Mouse (Mus musculus) lung, postnatal 0 days (tissue): Measurements from ENCODE around the gene Cyp2e1. TPM values are rescaled to one million over a fixed set of nuclear protein-coding genes. Genes with fewer than 3 reads are reported as not detected.

Source experiments
- ATAC-seq: fragments of 200-750 bp; cut with Nextera tagmentation; 2 replicates; pipeline ENCODE4 v1.8.0; 2017; ENCODE audit warnings: moderate library complexity
- DNase-seq: peaks from one replicate; pipeline ENCODE4 v3.0.0-alpha.2; 2016; ENCODE audit warnings: low spot score
- H3K27ac ChIP-seq: fragments of 300-500 bp; sonication (generic); 2 replicates; pipeline ENCODE4 v1.5.1; 2014; ENCODE audit warnings: antibody characterized with exemption, mild to moderate bottlenecking, low read length, mixed read lengths
- H3K27me3 ChIP-seq: fragments of 300-500 bp; sonication (generic); replicated peaks from 2 replicates; pipeline ENCODE4 v1.6.1; 2014; ENCODE audit warnings: low read length, mixed read lengths; ENCODE audit not compliant: insufficient read depth
- H3K36me3 ChIP-seq: fragments of 300-500 bp; sonication (generic); 2 replicates; pipeline ENCODE4 v1.6.1; 2014; ENCODE audit warnings: low read length, mixed read lengths; ENCODE audit not compliant: insufficient read depth
- H3K4me1 ChIP-seq: fragments of 300-500 bp; sonication (generic); 2 replicates; pipeline ENCODE4 v1.6.1; 2014; ENCODE audit warnings: antibody characterized with exemption, low read depth, low read length, mixed read lengths; ENCODE audit not compliant: insufficient read depth
- H3K4me2 ChIP-seq: fragments of 300-500 bp; sonication (generic); replicated peaks from 2 replicates; pipeline ENCODE4 v1.6.1; 2014; ENCODE audit warnings: low read depth, mild to moderate bottlenecking, low read length, moderate library complexity, mixed read lengths
- H3K4me3 ChIP-seq: fragments of 300-500 bp; sonication (generic); 2 replicates; pipeline ENCODE4 v1.5.1; 2014; ENCODE audit warnings: low read depth, low read length
- H3K9ac ChIP-seq: fragments of 300-500 bp; sonication (generic); replicated peaks from 2 replicates; pipeline ENCODE4 v1.6.1; 2014; ENCODE audit warnings: low read depth, mild to moderate bottlenecking
- H3K9me3 ChIP-seq: fragments of 300-500 bp; sonication (generic); 2 replicates; pipeline ENCODE4 v1.6.1; 2016; ENCODE audit warnings: low read length, mixed read lengths
- CTCF ChIP-seq: IDR thresholded peaks from 2 replicates; pipeline ENCODE4 v1.5.1; 2016; ENCODE audit warnings: antibody characterized with exemption, mild to moderate bottlenecking
- EP300 ChIP-seq: IDR thresholded peaks from 2 replicates; pipeline ENCODE4 v1.6.1; 2016; ENCODE audit warnings: antibody characterized with exemption, mild to moderate bottlenecking, control low read depth
- WGBS: fragments of 180-500 bp; shearing (Covaris S2); extraction: QIAGEN DNeasy Blood & Tissue Kit; methylation state at CpG from one replicate; pipeline ENCODE4 v1.1.7; 2014; 5-methylcytosine and 5-hydroxymethylcytosine counted together
- polyA plus RNA-seq: library from polyadenylated mRNA; unstranded; fragments of >200 nt; fragmentation: Nextera tagmentation; extraction: Ambion mirVana; gene quantifications from 2 replicates; pipeline ENCODE4 v1.2.1, GENCODE M21; 2015

Gene Cyp2e1
- 1.5 and 1.9 TPM in 2 replicates for polyA plus RNA-seq

GRCm38 (mm10) chr7:140763447-140764020 lies at the start of gene Cyp2e1:
TSS of gene Cyp2e1 (plus strand) at chr7:140763739.
- Histone ChIP-seq H3K9ac (no peak within 1 kb of the TSS), H3K9me3 (no peaks in the 10 kb centered on the region), H3K4me1 (no peaks in the 10 kb centered on the region), H3K36me3 (no peaks in the 10 kb centered on the region), H3K4me3 (no peak within 1 kb of the TSS), H3K4me2 (no peak within 1 kb of the TSS), H3K27ac (no peak within 1 kb of the TSS), H3K27me3 (no peaks in the 10 kb centered on the region)
- TF ChIP-seq CTCF (no peak), EP300 (no peak)
- no peak for DNase-seq
- no peak for ATAC-seq
- 78% methylated on average over 7 of the region's 7 CpGs for WGBS

GRCm38 (mm10) chr7:140717155-140718055 lies 46.1 kb upstream of the Cyp2e1 start:
- no peaks in the 10 kb centered on the region for H3K27me3 ChIP-seq
- H3K9me3 ChIP-seq, result no peaks in the 10 kb centered on the region
- no peak for TF ChIP-seq EP300
- TF ChIP-seq CTCF, result no peak
- H3K4me3 ChIP-seq, result no peak overlapping the region
- no peak overlapping the region for H3K27ac ChIP-seq
- no peaks in the 10 kb centered on the region for H3K4me1 ChIP-seq
- no peak overlapping the region for H3K4me2 ChIP-seq
- DNase-seq, result no peak
- no peak for ATAC-seq
- H3K9ac ChIP-seq, result no peak overlapping the region
- 69% methylated on average over 7 of the region's 7 CpGs for WGBS
- H3K36me3 ChIP-seq, result no peaks in the 10 kb centered on the region

GRCm38 (mm10) chr7:140721095-140721494 lies 42.4 kb upstream of the Cyp2e1 start:
- ATAC-seq, result no peak
- Histone ChIP-seq H3K36me3 (no peaks in the 10 kb centered on the region), H3K4me2 (no peak overlapping the region), H3K27me3 (no peaks in the 10 kb centered on the region), H3K9me3 (no peaks in the 10 kb centered on the region), H3K4me1 (no peaks in the 10 kb centered on the region), H3K9ac (no peak overlapping the region), H3K4me3 (no peak overlapping the region), H3K27ac (no peak overlapping the region)
- WGBS, result 51% methylated on average over 6 of the region's 6 CpGs
- no peak for DNase-seq
- TF ChIP-seq EP300, result no peak
- no peak for TF ChIP-seq CTCF

GRCm38 (mm10) chr7:140725558-140725957 lies 38.0 kb upstream of the Cyp2e1 start:
- no peak for ATAC-seq
- H3K4me3 ChIP-seq, result no peak overlapping the region
- TF ChIP-seq EP300 (no peak), CTCF (no peak)

GRCm38 (mm10) chr7:140733162-140733561 lies 30.4 kb upstream of the Cyp2e1 start:
- DNase-seq, result no peak
- TF ChIP-seq CTCF (no peak), EP300 (no peak)

More at GRCm38 (mm10) chr7:140725558-140725957, 38.0 kb upstream of the Cyp2e1 start:
- Histone ChIP-seq H3K27me3 (no peaks in the 10 kb centered on the region), H3K9ac (no peak overlapping the region), H3K9me3 (no peaks in the 10 kb centered on the region), H3K4me2 (no peak overlapping the region), H3K4me1 (no peaks in the 10 kb centered on the region), H3K27ac (no peak overlapping the region), H3K36me3 (no peaks in the 10 kb centered on the region)
- DNase-seq, result no peak

GRCm38 (mm10) chr7:140747402-140747801 lies 16.1 kb upstream of the Cyp2e1 start:
- WGBS, result 75% methylated on average over 3 of the region's 3 CpGs
- no peaks in the 10 kb centered on the region for H3K4me1 ChIP-seq
- H3K27ac ChIP-seq, result no peak overlapping the region
- no peaks in the 10 kb centered on the region for H3K9me3 ChIP-seq
- H3K4me3 ChIP-seq, result no peak overlapping the region
- no peak overlapping the region for H3K9ac ChIP-seq
- H3K4me2 ChIP-seq, result no peak overlapping the region
- ATAC-seq, result no peak
- no peaks in the 10 kb centered on the region for H3K27me3 ChIP-seq
- no peak for DNase-seq
- TF ChIP-seq CTCF (no peak), EP300 (no peak)
- H3K36me3 ChIP-seq, result no peaks in the 10 kb centered on the region

More at GRCm38 (mm10) chr7:140733162-140733561, 30.4 kb upstream of the Cyp2e1 start:
- Histone ChIP-seq H3K4me3 (no peak overlapping the region), H3K9me3 (no peaks in the 10 kb centered on the region), H3K27ac (no peak overlapping the region), H3K4me2 (no peak overlapping the region), H3K9ac (no peak overlapping the region), H3K4me1 (no peaks in the 10 kb centered on the region), H3K27me3 (no peaks in the 10 kb centered on the region), H3K36me3 (no peaks in the 10 kb centered on the region)
- ATAC-seq, result no peak
- WGBS, result 45% methylated on average over 2 of the region's 2 CpGs
